Mouse (Mus musculus): ENCODE data around the gene Gm11214.

DNA sequence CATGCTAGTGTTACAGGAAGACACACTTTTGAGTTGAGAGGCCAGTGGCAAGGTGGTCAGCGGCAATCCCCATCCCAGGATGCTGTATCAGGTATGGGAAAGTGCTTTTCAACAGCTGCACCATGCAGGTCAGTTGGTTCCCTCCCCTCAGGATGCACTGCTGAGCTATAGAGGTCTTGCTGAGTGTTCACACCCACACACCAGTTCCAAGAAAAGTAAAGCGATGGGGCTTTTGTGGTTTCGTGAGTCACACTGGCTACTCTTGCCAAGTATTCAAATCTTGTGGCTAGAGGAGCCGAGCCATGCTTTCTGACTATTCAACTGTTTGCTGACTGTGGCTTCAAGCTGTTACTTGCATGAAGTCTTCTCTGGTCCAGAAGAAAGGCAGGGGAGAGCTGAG is 5.1 kb upstream of the Gm11214 start:
- TF ChIP-seq CTCF (conservative IDR thresholded peaks at IDR 0.05; ENCODE audit: low read length) (no peak), NANOG (IDR thresholded peaks at IDR 0.05; ENCODE audit: borderline replicate concordance, low read length) (no peak), POU5F1 (IDR thresholded peaks at IDR 0.05; ENCODE audit: borderline replicate concordance, low read length) (no peak)
